Mouse (Mus musculus) heart, embryonic 16.5 days (tissue): ENCODE results near the gene Mettl7a2. TPM values are rescaled to one million over a fixed set of nuclear protein-coding genes. Genes with fewer than 3 reads are reported as not detected.

ENCODE experiments used
- ATAC-seq: fragments of 200-750 bp; cut with Nextera tagmentation; replicated peaks from 2 replicates; pipeline ENCODE4 v1.8.0; 2017; ENCODE audit warnings: moderate number of reproducible peaks; ENCODE audit not compliant: insufficient read depth, low FRiP score; ENCODE audit errors: extremely low read depth
- H3K27ac ChIP-seq: fragments of 300-500 bp; sonication (generic); 2 replicates; pipeline ENCODE4 v1.5.1; 2014; ENCODE audit warnings: mild to moderate bottlenecking, low read length, control low read depth, moderate library complexity
- H3K27me3 ChIP-seq: fragments of 300-500 bp; sonication (generic); 2 replicates; pipeline ENCODE4 v1.6.1; 2014; ENCODE audit warnings: low read length, mixed read lengths; ENCODE audit not compliant: control insufficient read depth, insufficient read depth
- H3K36me3 ChIP-seq: fragments of 300-500 bp; sonication (generic); 2 replicates; pipeline ENCODE4 v1.6.1; 2014; ENCODE audit not compliant: control insufficient read depth, insufficient read depth
- H3K4me1 ChIP-seq: fragments of 300-500 bp; sonication (generic); 2 replicates; pipeline ENCODE4 v1.6.1; 2014; ENCODE audit warnings: low read length, mixed read lengths; ENCODE audit not compliant: control insufficient read depth, insufficient read depth
- H3K4me2 ChIP-seq: fragments of 300-500 bp; sonication (generic); 2 replicates; pipeline ENCODE4 v1.6.1; 2014; ENCODE audit warnings: low read depth, mild to moderate bottlenecking, control low read depth, low read length
- H3K4me3 ChIP-seq: fragments of 300-500 bp; sonication (generic); 2 replicates; pipeline ENCODE4 v1.5.1; 2014; ENCODE audit warnings: mild to moderate bottlenecking, control low read depth, low read length
- H3K9ac ChIP-seq: fragments of 300-500 bp; sonication (generic); 2 replicates; pipeline ENCODE4 v1.6.1; 2014; ENCODE audit warnings: low read length, control low read depth
- H3K9me3 ChIP-seq: fragments of 300-500 bp; sonication (generic); replicated peaks from 2 replicates; pipeline ENCODE4 v1.6.1; 2016; ENCODE audit warnings: low read length; ENCODE audit not compliant: control insufficient read depth
- WGBS: fragments of 180-500 bp; shearing (Covaris S2); extraction: QIAGEN DNeasy Blood & Tissue Kit; methylation state at CpG from one replicate; pipeline ENCODE4 v1.1.7; 2014; 5-methylcytosine and 5-hydroxymethylcytosine counted together
- polyA plus RNA-seq: library from polyadenylated mRNA; unstranded; fragments of >200 nt; fragmentation: Nextera tagmentation; extraction: Ambion mirVana; gene quantifications from 2 replicates; pipeline ENCODE4 v1.2.1, GENCODE M21; 2015

The Mettl7a2 gene
- polyA plus RNA-seq, 1 experiment from 2014 or later: not detected

DNA sequence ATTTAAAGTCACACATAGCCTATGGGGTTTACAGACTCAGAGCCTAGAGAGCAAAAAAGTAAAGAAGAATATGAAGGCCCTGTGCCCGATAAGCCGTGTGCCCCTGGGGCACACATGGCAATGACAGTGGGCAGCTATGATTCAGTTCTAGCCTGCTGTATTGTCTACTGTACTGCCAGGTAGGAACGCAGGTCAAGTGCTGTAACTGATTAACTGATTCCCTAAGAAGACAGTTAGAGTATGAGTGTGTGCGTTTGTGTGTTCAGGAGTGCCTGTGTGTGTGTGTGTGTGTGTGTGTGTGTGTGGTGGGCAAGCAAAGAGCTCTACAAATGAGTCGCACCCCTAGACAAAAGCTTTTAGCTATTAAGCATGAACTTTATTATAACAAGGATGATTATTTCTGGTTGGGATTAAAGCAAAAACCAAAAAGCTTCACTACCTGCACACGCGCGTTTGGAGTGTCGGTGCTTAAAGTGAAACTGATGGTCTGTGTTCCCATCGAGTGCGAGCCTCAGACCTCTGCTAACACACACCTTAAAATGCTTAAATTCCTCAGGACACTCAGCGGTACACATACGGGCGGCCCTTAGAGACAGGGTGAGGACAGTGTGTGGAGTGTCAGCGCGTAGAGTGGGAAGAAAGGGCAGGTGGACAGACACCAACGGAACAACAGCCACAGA is 34.7 kb downstream of the Mettl7a2 start:
- Histone ChIP-seq H3K4me3 (no peak overlapping the region), H3K4me1 (peaks cover 8% of the 10 kb centered on the region), H3K9me3 (no peaks in the 10 kb centered on the region), H3K9ac (no peak overlapping the region), H3K27ac (no peak overlapping the region), H3K36me3 (no peaks in the 10 kb centered on the region), H3K4me2 (no peak overlapping the region), H3K27me3 (no peaks in the 10 kb centered on the region)
- WGBS: 89% methylated on average over 17 of the region's 17 CpGs
- no peak for ATAC-seq

DNA sequence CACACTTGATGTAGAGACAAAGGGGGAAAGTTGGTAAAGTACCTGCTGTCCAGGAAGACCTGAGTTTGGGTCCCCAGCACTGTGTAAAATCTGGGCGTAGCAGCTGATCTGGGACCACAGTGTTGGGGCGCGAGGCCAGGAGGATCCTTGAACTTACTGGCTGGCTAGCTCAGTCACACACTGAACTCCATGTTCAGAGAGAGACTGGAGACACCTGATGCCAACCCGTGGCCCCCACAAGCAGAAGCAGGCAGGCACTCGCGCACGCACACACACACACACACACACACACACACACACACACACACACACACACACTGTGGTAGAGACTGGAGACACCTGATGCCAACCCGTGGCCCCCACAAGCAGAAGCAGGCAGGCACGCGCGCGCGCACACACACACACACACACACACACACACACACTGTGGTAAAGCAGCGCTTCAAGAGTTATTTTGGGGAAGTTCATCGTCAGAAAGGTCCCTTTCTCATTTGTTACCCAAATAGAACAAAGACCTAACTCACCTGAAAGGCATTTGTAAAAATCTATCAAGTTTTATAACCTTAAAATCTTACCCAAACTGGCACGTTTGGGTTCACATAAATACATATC is 35.3 kb downstream of the Mettl7a2 start:
- Histone ChIP-seq H3K4me1 (peaks cover 11% of the 10 kb centered on the region), H3K4me3 (no peak overlapping the region), H3K9me3 (no peaks in the 10 kb centered on the region), H3K4me2 (no peak overlapping the region), H3K36me3 (no peaks in the 10 kb centered on the region), H3K27me3 (no peaks in the 10 kb centered on the region), H3K9ac (no peak overlapping the region), H3K27ac (no peak overlapping the region)
- 77% methylated on average over 16 of the region's 16 CpGs for WGBS
- ATAC-seq: no peak

DNA sequence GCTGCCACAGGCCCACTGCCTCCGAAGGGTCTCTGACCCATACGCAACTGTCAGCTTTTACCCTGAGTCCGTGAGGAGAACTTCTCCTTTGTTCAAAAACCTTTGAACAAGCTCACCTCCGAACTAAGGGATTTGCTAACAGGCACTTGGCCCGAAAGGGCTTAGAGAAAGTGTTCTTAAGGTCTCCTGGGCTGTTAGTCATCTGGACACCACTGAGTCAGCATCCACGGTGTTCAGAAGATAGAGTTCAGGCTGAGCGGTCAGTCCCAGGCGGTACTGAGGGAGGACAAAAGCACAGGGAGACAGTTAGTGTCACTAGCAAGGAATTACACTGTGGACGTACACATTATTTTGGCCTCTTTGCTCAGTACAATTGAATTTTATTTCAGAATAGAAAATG is 35.9 kb downstream of the Mettl7a2 start:
- H3K27me3 ChIP-seq: no peaks in the 10 kb centered on the region
- peaks cover 11% of the 10 kb centered on the region for H3K4me1 ChIP-seq
- H3K36me3 ChIP-seq: peaks cover 5% of the 10 kb centered on the region; the same call in 1 of the 2 replicates
- ATAC-seq: no peak
- H3K9ac ChIP-seq: no peak overlapping the region
- H3K4me2 ChIP-seq: no peak overlapping the region
- H3K9me3 ChIP-seq: no peaks in the 10 kb centered on the region
- H3K4me3 ChIP-seq: no peak overlapping the region
- no peak overlapping the region for H3K27ac ChIP-seq
- 70% methylated on average over 9 of the region's 9 CpGs for WGBS

DNA sequence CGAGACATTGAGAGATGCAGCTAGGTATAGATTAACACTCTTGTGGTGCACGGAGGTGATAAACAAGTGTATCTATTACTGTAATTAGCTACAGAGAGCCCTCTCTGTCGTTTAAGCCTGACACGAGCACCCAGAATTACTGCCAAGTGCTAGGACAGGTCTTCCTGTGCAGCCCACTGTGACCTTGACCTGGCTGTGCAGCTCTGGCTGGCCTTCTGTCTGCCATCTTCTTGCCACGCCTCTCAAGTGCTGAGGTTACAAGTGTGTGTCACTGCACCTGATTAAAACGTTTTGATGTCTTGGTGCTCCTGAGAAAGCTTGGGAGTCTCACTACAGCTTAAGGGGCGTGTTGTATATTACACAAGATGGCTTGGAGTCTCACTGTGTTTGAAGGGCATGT is 38.1 kb downstream of the Mettl7a2 start:
- Histone ChIP-seq H3K9me3 (no peaks in the 10 kb centered on the region; the same call in 1 of the 2 replicates), H3K4me1 (peaks cover 11% of the 10 kb centered on the region), H3K27me3 (no peaks in the 10 kb centered on the region), H3K36me3 (peaks cover 25% of the 10 kb centered on the region), H3K4me2 (no peak overlapping the region), H3K27ac (no peak overlapping the region), H3K4me3 (no peak overlapping the region), H3K9ac (no peak overlapping the region)
- 50% methylated on average over 7 of the region's 7 CpGs for WGBS
- ATAC-seq: no peak

DNA sequence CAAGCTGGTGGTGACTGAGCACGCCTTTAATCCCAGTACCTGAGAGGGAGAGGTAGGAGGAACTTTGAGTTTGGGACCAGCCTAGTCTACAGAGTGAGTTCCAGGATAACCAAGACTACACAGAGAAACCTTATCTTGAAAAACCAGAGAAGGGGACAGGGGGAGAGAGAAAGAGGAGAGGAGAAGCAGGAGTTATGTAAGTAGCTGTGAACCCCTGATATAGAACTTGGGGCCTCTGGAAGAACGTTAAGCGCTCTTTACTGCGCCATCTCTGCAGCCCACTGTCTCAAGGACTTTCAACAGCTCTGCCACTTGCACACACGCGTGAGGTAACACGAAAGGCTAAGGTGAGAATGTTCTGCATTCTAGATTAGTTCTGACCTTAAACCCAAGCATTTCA is 38.6 kb downstream of the Mettl7a2 start:
- Histone ChIP-seq H3K4me1 (peaks cover 11% of the 10 kb centered on the region), H3K27me3 (no peaks in the 10 kb centered on the region), H3K4me2 (no peak overlapping the region), H3K9me3 (no peaks in the 10 kb centered on the region; the same call in 1 of the 2 replicates), H3K9ac (no peak overlapping the region), H3K4me3 (no peak overlapping the region), H3K27ac (no peak overlapping the region), H3K36me3 (peaks cover 29% of the 10 kb centered on the region)
- WGBS: 84% methylated on average over 7 of the region's 7 CpGs
- no peak for ATAC-seq

DNA sequence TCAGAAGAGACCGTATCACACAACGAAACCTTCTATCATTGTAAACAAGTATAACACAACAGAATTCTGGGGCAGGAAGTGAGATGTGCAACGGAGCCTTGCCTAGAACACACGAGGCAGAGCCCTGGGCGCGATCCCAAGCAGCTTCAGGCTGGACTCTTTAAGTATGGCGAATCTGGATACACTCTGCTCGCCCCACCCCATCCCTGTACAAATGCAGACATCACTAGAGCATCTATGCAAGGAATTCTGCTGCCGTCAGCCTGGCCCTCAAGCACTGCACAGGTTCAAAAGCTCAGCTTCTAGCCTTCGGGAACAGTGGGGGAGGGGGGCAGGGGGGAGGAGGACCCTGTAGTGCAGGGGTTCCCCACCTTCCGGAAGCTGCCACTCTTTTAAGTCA is 40.0 kb downstream of the Mettl7a2 start:
- Histone ChIP-seq H3K27me3 (no peaks in the 10 kb centered on the region), H3K4me1 (peaks cover 11% of the 10 kb centered on the region), H3K9ac (no peak overlapping the region), H3K4me3 (no peak overlapping the region), H3K36me3 (peaks cover 37% of the 10 kb centered on the region), H3K27ac (no peak overlapping the region), H3K4me2 (no peak overlapping the region), H3K9me3 (no peaks in the 10 kb centered on the region; the same call in 1 of the 2 replicates)
- 66% methylated on average over 11 of the region's 11 CpGs for WGBS
- ATAC-seq: no peak

DNA sequence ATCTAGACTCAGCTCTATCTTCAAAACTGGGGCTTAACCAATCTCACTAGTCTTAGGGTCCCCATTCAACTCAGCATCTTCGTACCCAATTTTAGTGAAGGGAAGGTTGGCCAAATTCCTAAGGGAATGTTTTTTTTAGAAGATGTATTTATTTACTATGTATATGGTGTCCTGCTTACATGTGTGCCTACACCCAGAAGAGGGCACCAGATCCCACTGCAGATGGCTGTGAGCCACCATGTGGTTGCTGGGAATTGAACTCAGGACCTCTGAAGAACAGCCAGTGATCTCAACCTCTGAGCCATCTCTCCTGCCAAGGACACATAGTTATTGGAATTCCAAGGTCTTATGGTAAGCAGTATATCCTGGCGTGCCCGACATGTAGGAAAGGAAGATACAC is 42.6 kb downstream of the Mettl7a2 start:
- Histone ChIP-seq H3K4me3 (no peak overlapping the region), H3K27ac (no peak overlapping the region), H3K9ac (no peak overlapping the region), H3K27me3 (no peaks in the 10 kb centered on the region), H3K4me2 (no peak overlapping the region), H3K4me1 (peaks cover 9% of the 10 kb centered on the region), H3K36me3 (peaks cover 55% of the 10 kb centered on the region), H3K9me3 (no peaks in the 10 kb centered on the region; the same call in 1 of the 2 replicates)
- 96% methylated on average over 3 of the region's 3 CpGs for WGBS
- no peak for ATAC-seq

DNA sequence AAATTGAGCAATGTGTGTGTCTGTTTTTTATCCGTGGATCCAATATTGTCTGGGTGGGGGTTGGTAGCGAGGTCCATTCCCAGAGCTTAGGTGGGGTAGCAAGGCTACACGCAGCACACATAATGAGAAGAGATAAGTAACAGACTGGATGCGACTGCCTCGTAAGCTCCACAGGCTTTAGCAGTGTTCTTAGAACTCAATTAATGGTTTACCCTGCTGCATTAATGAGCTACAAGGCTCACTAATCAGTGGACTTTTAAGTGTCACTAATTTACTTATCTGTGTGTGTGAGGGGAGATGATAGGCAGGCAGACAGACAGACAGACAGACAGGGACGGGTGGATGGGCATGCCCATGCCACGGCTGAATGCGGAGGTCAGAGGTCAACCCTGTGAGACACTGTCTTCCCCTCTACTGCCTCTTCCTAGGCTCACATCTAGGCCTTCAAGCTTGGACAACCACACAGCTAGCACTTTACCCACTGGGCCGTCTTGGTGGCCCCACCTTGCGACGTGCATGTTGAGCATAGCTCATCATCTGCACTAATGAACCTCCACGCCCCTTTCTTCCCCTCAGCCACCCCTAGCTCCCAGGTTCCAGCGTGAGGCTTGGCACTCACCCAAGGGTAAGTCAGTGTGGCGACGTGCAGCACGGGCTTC is 47.7 kb downstream of the Mettl7a2 start:
- H3K4me3 ChIP-seq: no peak overlapping the region
- H3K27me3 ChIP-seq: no peaks in the 10 kb centered on the region
- no peak overlapping the region for H3K27ac ChIP-seq
- H3K4me1 ChIP-seq: no peaks in the 10 kb centered on the region
- no peak overlapping the region for H3K9ac ChIP-seq
- ATAC-seq: no peak
- peaks cover 48% of the 10 kb centered on the region for H3K36me3 ChIP-seq
- no peaks in the 10 kb centered on the region; the same call in 1 of the 2 replicates for H3K9me3 ChIP-seq
- H3K4me2 ChIP-seq: no peak overlapping the region
- WGBS: 77% methylated on average over 16 of the region's 16 CpGs

DNA sequence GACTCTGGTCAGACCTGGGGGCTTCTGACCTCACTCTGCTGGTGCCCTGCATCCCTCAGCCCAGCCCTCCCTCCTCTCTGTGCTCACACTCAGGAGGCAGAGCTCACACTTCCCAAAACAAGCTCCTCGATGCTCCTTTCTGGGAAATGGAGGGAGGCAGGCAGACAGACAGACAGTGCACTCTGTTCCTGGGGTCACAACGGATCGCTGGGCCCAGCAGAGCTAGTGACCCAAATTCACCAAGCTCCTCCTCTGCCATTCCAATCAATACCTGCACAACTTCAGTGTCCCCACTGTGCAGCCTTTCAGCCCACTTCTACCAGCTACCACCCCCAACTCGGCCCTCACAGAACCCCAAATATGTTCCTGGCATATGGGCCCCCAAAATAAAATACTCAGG is 48.8 kb downstream of the Mettl7a2 start:
- H3K9me3 ChIP-seq: no peaks in the 10 kb centered on the region
- H3K4me2 ChIP-seq: no peak overlapping the region
- no peak overlapping the region for H3K27ac ChIP-seq
- no peak for ATAC-seq
- 92% methylated on average over 4 of the region's 4 CpGs for WGBS
- H3K4me3 ChIP-seq: no peak overlapping the region
- H3K9ac ChIP-seq: no peak overlapping the region
- peaks cover 41% of the 10 kb centered on the region for H3K36me3 ChIP-seq
- no peaks in the 10 kb centered on the region for H3K4me1 ChIP-seq
- H3K27me3 ChIP-seq: no peaks in the 10 kb centered on the region
